Mouse (Mus musculus) liver, embryonic 13.5 days (tissue): Measurements from ENCODE around the gene Lrp1. TPM values are rescaled to one million over a fixed set of nuclear protein-coding genes. Genes with fewer than 3 reads are reported as not detected.

Experiments
- ATAC-seq: fragments of 200-750 bp; cut with Nextera tagmentation; 2 replicates; pipeline ENCODE4 v1.8.0; 2017; ENCODE audit warnings: low read depth, mild to moderate bottlenecking, moderate number of reproducible peaks, moderate library complexity
- DNase-seq: peaks from one replicate; pipeline ENCODE4 v3.0.0; 2022
- H3K27ac ChIP-seq: fragments of 300-500 bp; sonication (generic); 2 replicates; pipeline ENCODE4 v1.5.1; 2015; ENCODE audit warnings: moderate library complexity, mild to moderate bottlenecking, inconsistent platforms
- H3K27me3 ChIP-seq: fragments of 300-500 bp; sonication (generic); 2 replicates; pipeline ENCODE4 v1.6.1; 2015; ENCODE audit warnings: mild to moderate bottlenecking, inconsistent platforms
- H3K36me3 ChIP-seq: fragments of 300-500 bp; sonication (generic); 2 replicates; pipeline ENCODE4 v1.6.1; 2015; ENCODE audit warnings: mild to moderate bottlenecking, inconsistent platforms
- H3K4me1 ChIP-seq: fragments of 300-500 bp; sonication (generic); replicated peaks from 2 replicates; pipeline ENCODE4 v1.6.1; 2015; ENCODE audit warnings: inconsistent platforms
- H3K4me2 ChIP-seq: fragments of 300-500 bp; sonication (generic); 2 replicates; pipeline ENCODE4 v1.6.1; 2015; ENCODE audit warnings: inconsistent platforms, mild to moderate bottlenecking, moderate library complexity
- H3K4me3 ChIP-seq: fragments of 300-500 bp; sonication (generic); replicated peaks from 2 replicates; pipeline ENCODE4 v1.5.1; 2015; ENCODE audit warnings: mild to moderate bottlenecking, inconsistent platforms
- H3K9ac ChIP-seq: fragments of 300-500 bp; sonication (generic); 2 replicates; pipeline ENCODE4 v1.6.1; 2015; ENCODE audit warnings: mild to moderate bottlenecking, inconsistent platforms
- H3K9me3 ChIP-seq: fragments of 300-500 bp; sonication (generic); replicated peaks from 2 replicates; pipeline ENCODE4 v1.6.1; 2016; ENCODE audit warnings: inconsistent platforms
- WGBS: fragments of 180-500 bp; shearing (Covaris S2); methylation state at CpG from one replicate; pipeline ENCODE4 v1.1.7; 2015; ENCODE audit not compliant: insufficient replicate concordance; 5-methylcytosine and 5-hydroxymethylcytosine counted together
- polyA plus RNA-seq: library from polyadenylated mRNA; unstranded; fragments of >200 nt; fragmentation: Nextera tagmentation; extraction: Ambion mirVana; gene quantifications from 2 replicates; pipeline ENCODE4 v1.2.1, GENCODE M21; 2015

Gene Lrp1
- polyA plus RNA-seq, 1 experiment from 2014 or later, result 15.1 TPM

- DNase-seq, result peak; percentile 27
- Histone ChIP-seq H3K4me1 (peaks cover 16% of the 10 kb centered on the region), H3K27ac (no peak overlapping the region), H3K4me2 (peak overlapping the region; percentile 46), H3K4me3 (peak overlapping the region; percentile 32), H3K9me3 (no peaks in the 10 kb centered on the region), H3K27me3 (peaks cover 89% of the 10 kb centered on the region), H3K9ac (no peak overlapping the region), H3K36me3 (no peaks in the 10 kb centered on the region)
- peak; percentile 13; the same call in 1 of the 2 replicates for ATAC-seq
- under 1% methylated on average over 26 of the region's 26 CpGs for WGBS
Observed at GRCm38 (mm10) chr10:127526681-127527080, 94.3 kb downstream of the Lrp1 start.

GRCm38 (mm10) chr10:127526048-127526447, 94.9 kb downstream of the Lrp1 start:
- Histone ChIP-seq H3K27ac (no peak overlapping the region), H3K27me3 (peaks cover 82% of the 10 kb centered on the region), H3K9me3 (no peaks in the 10 kb centered on the region), H3K9ac (no peak overlapping the region), H3K4me3 (peak overlapping the region; percentile 32), H3K36me3 (no peaks in the 10 kb centered on the region), H3K4me2 (peak overlapping the region; percentile 46), H3K4me1 (peaks cover 23% of the 10 kb centered on the region)
- 5% methylated on average over 26 of the region's 26 CpGs for WGBS
- DNase-seq (no peak), ATAC-seq (no peak)

- no peak overlapping the region for H3K9ac ChIP-seq
- H3K4me1 ChIP-seq, result peaks cover 36% of the 10 kb centered on the region
- 6% methylated on average over 22 of the region's 23 CpGs for WGBS
- no peak for DNase-seq
- H3K9me3 ChIP-seq, result no peaks in the 10 kb centered on the region
- peaks cover 69% of the 10 kb centered on the region for H3K27me3 ChIP-seq
- no peak for ATAC-seq
- peaks cover 12% of the 10 kb centered on the region for H3K36me3 ChIP-seq
- no peak overlapping the region for H3K4me2 ChIP-seq
- no peak overlapping the region for H3K4me3 ChIP-seq
- no peak overlapping the region for H3K27ac ChIP-seq
Observed at GRCm38 (mm10) chr10:127524646-127525255, 96.2 kb downstream of the Lrp1 start.

- peaks cover 38% of the 10 kb centered on the region for H3K36me3 ChIP-seq
- H3K27ac ChIP-seq, result peak within 1 kb of the TSS; percentile 86
- H3K27me3 ChIP-seq, result peaks cover 54% of the 10 kb centered on the region
- peak; percentile 59 for ATAC-seq
- H3K4me1 ChIP-seq, result peaks cover 48% of the 10 kb centered on the region
- H3K9ac ChIP-seq, result peak within 1 kb of the TSS; percentile 84
- no peaks in the 10 kb centered on the region for H3K9me3 ChIP-seq
- peak; percentile 82 for DNase-seq
- under 1% methylated on average over 21 of the region's 21 CpGs for WGBS
- H3K4me2 ChIP-seq, result peak within 1 kb of the TSS; percentile 87
- H3K4me3 ChIP-seq, result peak within 1 kb of the TSS; percentile 72
Observed at GRCm38 (mm10) chr10:127522088-127522581, 98.8 kb downstream of the Lrp1 start, which contains the start of gene Shmt2. TSS of gene Shmt2 (minus strand) at chr10:127522444.

GRCm38 (mm10) chr10:127521611-127522080, 99.3 kb downstream of the Lrp1 start:
- peaks cover 53% of the 10 kb centered on the region for H3K27me3 ChIP-seq
- H3K27ac ChIP-seq, result peak overlapping the region; percentile 86
- DNase-seq, result peak; percentile 50
- no peaks in the 10 kb centered on the region for H3K9me3 ChIP-seq
- H3K4me3 ChIP-seq, result peak overlapping the region; percentile 72
- peak overlapping the region; percentile 84 for H3K9ac ChIP-seq
- H3K4me2 ChIP-seq, result peak overlapping the region; percentile 87
- peaks cover 51% of the 10 kb centered on the region for H3K4me1 ChIP-seq
- peak; percentile 72 for ATAC-seq
- WGBS, result 1% methylated on average over 12 of the region's 12 CpGs
- H3K36me3 ChIP-seq, result peaks cover 42% of the 10 kb centered on the region

GRCm38 (mm10) chr10:127520714-127521357, 100.1 kb downstream of the Lrp1 start:
- ATAC-seq (peak; percentile 5; the same call in 1 of the 2 replicates), DNase-seq (no peak)
- 68% methylated on average over 20 of the region's 20 CpGs for WGBS
- Histone ChIP-seq H3K4me2 (peak overlapping the region; percentile 87), H3K4me3 (peak overlapping the region; percentile 72), H3K27ac (peak overlapping the region; percentile 86), H3K9me3 (no peaks in the 10 kb centered on the region), H3K36me3 (peaks cover 42% of the 10 kb centered on the region), H3K9ac (peak overlapping the region; percentile 84), H3K27me3 (peaks cover 52% of the 10 kb centered on the region), H3K4me1 (peaks cover 53% of the 10 kb centered on the region)

GRCm38 (mm10) chr10:127519903-127520713, 100.8 kb downstream of the Lrp1 start:
- H3K27ac ChIP-seq, result peak overlapping the region; percentile 86; the same call in 1 of the 2 replicates
- no peaks in the 10 kb centered on the region for H3K9me3 ChIP-seq
- DNase-seq (no peak), ATAC-seq (no peak)
- peaks cover 42% of the 10 kb centered on the region for H3K36me3 ChIP-seq
- peak overlapping the region; percentile 84 for H3K9ac ChIP-seq
- H3K27me3 ChIP-seq, result peaks cover 52% of the 10 kb centered on the region
- H3K4me1 ChIP-seq, result peaks cover 60% of the 10 kb centered on the region
- H3K4me2 ChIP-seq, result peak overlapping the region; percentile 87
- WGBS, result 88% methylated on average over 37 of the region's 37 CpGs
- peak overlapping the region; percentile 72 for H3K4me3 ChIP-seq

- H3K4me3 ChIP-seq, result no peak overlapping the region
- H3K9ac ChIP-seq, result no peak overlapping the region
- ATAC-seq (no peak), DNase-seq (no peak)
- WGBS, result 88% methylated on average over 26 of the region's 26 CpGs
- H3K27ac ChIP-seq, result no peak overlapping the region
- no peak overlapping the region for H3K4me2 ChIP-seq
- peaks cover 42% of the 10 kb centered on the region for H3K36me3 ChIP-seq
- no peaks in the 10 kb centered on the region for H3K9me3 ChIP-seq
- peaks cover 52% of the 10 kb centered on the region for H3K27me3 ChIP-seq
- peaks cover 69% of the 10 kb centered on the region for H3K4me1 ChIP-seq
Observed at GRCm38 (mm10) chr10:127519041-127519701, 101.8 kb downstream of the Lrp1 start.

GRCm38 (mm10) chr10:127517941-127518340, 103.0 kb downstream of the Lrp1 start:
- Histone ChIP-seq H3K27ac (no peak overlapping the region), H3K36me3 (peaks cover 42% of the 10 kb centered on the region), H3K9ac (no peak overlapping the region), H3K4me3 (no peak overlapping the region), H3K9me3 (no peaks in the 10 kb centered on the region), H3K27me3 (peaks cover 53% of the 10 kb centered on the region), H3K4me1 (peaks cover 81% of the 10 kb centered on the region), H3K4me2 (no peak overlapping the region)
- 85% methylated on average over 22 of the region's 22 CpGs for WGBS
- DNase-seq (no peak), ATAC-seq (no peak)

- H3K9ac ChIP-seq, result peak overlapping the region; percentile 49; the same call in 1 of the 2 replicates
- no peaks in the 10 kb centered on the region for H3K9me3 ChIP-seq
- DNase-seq (peak; percentile 57), ATAC-seq (peak; percentile 47)
- H3K27ac ChIP-seq, result 0 out of 2 replicates have a peak overlapping the region, but pooled peaks have one; percentile 23
- H3K4me3 ChIP-seq, result peak overlapping the region; percentile 0; the same call in 1 of the 2 replicates
- 31% methylated on average over 30 of the region's 30 CpGs for WGBS
- H3K4me2 ChIP-seq, result peak overlapping the region; percentile 49
- peaks cover 84% of the 10 kb centered on the region for H3K4me1 ChIP-seq
- peaks cover 42% of the 10 kb centered on the region for H3K36me3 ChIP-seq
- peaks cover 63% of the 10 kb centered on the region for H3K27me3 ChIP-seq
Observed at GRCm38 (mm10) chr10:127516576-127517260, 104.2 kb downstream of the Lrp1 start.
